Mouse (Mus musculus): ENCODE data around the gene Cep95.
"Not testable (repeated sequence)": the region's sequence is repeated elsewhere in the genome, so short reads cannot be mapped to it uniquely, and the experiment has no call there.

Cep95 gene

GRCm38 (mm10) chr11:106788775-106789459 is at the start of gene Cep95, which contains the start of gene Ddx5:
Gene Cep95 (plus strand): TSS chr11:106789252.
Gene Ddx5 (minus strand): TSS chr11:106789185.
- DNase-seq: peak; percentile 99

DNA sequence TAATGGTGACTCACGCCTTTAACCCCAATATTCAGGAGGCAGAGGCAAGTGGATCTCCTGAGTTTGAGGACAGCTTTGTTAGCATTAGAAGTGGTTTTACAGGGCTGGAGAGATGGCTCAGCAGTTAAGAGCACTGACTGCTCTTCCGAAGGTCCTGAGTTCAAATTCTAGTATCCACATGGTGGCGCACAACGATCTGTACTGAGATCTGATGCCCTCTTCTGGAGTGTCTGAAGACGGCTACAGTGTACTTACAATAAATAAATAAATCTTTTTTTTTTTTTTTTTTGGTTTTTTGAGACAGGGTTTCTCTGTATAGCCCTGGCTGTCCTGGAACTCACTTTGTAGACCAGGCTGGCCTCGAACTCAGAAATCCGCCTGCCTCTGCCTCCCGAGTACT is 48.3 kb upstream of the Cep95 start:
- DNase-seq: not testable (repeated sequence)

GRCm38 (mm10) chr11:106741232-106741631 is 47.8 kb upstream of the Cep95 start:
- DNase-seq: no peak

GRCm38 (mm10) chr11:106741826-106742225 is 47.2 kb upstream of the Cep95 start:
- DNase-seq: no peak

GRCm38 (mm10) chr11:106742388-106742841 is 46.6 kb upstream of the Cep95 start:
- no peak for DNase-seq

- no peak for DNase-seq
These were observed 44.1 kb upstream of the Cep95 start for GRCm38 (mm10) chr11:106744949-106745348.

GRCm38 (mm10) chr11:106749557-106750120 is 39.4 kb upstream of the Cep95 start:
- DNase-seq: not testable (repeated sequence)

- no peak for DNase-seq
These were observed 38.8 kb upstream of the Cep95 start, which contains the start of gene Pecam1 for GRCm38 (mm10) chr11:106750121-106750751. Gene Pecam1 (minus strand): TSS chr11:106750628.

- DNase-seq: no peak
These were observed 37.7 kb upstream of the Cep95 start, which contains the start of gene Milr1 for GRCm38 (mm10) chr11:106751039-106752018. Gene Milr1 (plus strand): TSS chr11:106751226.

- no peak for DNase-seq
These were observed 36.9 kb upstream of the Cep95 start for GRCm38 (mm10) chr11:106752103-106752502.

GRCm38 (mm10) chr11:106753314-106753713 is 35.7 kb upstream of the Cep95 start:
- no peak for DNase-seq

GRCm38 (mm10) chr11:106755583-106755982 is 33.5 kb upstream of the Cep95 start:
- DNase-seq: no peak

- DNase-seq: no peak
These were observed 30.0 kb upstream of the Cep95 start for GRCm38 (mm10) chr11:106759028-106759427.

- no peak for DNase-seq
These were observed 28.5 kb upstream of the Cep95 start for GRCm38 (mm10) chr11:106760511-106760910.

GRCm38 (mm10) chr11:106762139-106762799 is 26.8 kb upstream of the Cep95 start:
- DNase-seq: peak; percentile 65

DNA sequence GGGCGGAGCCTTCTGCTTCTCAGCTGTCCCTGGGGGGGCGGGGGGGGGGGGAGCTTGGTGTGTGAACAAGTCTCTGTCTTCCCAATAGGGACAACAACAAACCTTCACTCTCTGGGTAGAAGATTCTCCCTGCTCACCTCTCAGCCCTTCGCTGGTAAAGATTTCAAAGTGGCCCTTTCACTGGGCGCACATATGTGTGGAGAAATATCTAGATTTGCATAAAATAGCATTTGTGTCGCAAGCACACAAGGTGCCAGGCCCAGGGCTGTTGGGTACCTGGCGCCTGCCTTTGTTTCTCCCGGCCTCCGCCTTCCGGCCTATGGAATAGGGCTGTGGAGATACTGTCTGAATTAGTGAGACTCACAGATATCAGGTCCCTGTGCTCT is 26.3 kb upstream of the Cep95 start:
- no peak for DNase-seq

GRCm38 (mm10) chr11:106766611-106767162 is 22.4 kb upstream of the Cep95 start:
- DNase-seq: no peak

- no peak for DNase-seq
These were observed 21.5 kb upstream of the Cep95 start for GRCm38 (mm10) chr11:106767516-106767915.

GRCm38 (mm10) chr11:106770195-106770974 is 18.7 kb upstream of the Cep95 start:
- DNase-seq: no peak

GRCm38 (mm10) chr11:106773061-106773460 is 16.0 kb upstream of the Cep95 start:
- DNase-seq: no peak

DNA sequence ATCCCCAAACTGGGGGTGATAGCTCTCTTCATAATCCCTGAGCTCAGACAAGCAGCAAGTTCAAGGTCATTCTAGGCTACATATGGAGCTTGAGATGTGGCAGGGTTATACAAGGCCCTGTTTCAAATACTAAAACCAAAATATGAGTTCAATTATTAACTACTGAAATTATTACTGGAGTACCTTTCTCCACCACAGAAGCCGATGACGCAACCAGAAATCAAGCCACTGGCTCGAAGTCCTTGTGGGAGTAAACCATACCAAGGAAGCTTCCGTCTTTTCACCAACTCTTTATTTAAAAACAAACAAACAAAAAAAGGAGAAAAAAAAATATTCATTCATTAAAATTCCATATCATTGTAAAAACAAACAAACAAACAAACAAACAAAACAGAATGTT is 12.1 kb upstream of the Cep95 start:
- peak; percentile 42 for DNase-seq
